Mouse (Mus musculus) urinary bladder, postnatal 14 days (tissue): ENCODE data around the gene Cluap1.

Experiments used
- DNase-seq: peaks from one replicate; pipeline ENCODE4 v3.0.0; 2021; ENCODE audit warnings: low spot score

The Cluap1 gene

DNA sequence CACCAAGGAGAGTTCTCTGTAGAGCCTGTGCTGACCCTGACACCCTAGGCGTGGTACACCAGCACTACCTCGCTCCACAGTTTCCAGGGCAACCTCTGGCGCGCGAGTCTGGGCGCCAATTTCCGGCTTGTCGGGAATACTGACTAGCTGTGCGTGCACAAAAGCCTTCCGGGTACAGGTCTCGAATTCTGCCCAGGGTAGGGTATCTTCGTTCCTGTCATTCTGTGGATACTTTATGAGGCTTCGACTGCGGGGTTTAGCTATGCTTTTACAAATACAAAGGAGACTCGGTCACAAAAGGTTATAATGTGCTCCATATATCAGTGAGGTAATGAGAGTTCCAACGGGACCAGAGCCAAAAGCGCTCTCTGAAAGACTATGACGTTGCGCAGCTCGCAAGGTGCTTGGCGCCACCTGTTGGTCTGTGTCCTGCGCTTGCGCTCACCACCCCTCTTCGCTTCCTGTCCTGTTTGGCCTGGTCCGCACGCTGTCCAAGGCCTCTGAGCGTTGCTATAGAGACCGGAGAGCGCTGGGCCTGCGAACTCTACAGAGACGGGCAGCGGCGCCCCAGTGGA lies at the start of gene Cluap1, which contains the start of gene 1700037C18Rik:
TSS of gene Cluap1 (plus strand) at position 265 of the 575 bp plus-strand sequence.
TSS of gene 1700037C18Rik (minus strand) at position 153 of the 575 bp plus-strand sequence.
- peak; percentile 95 for DNase-seq

GRCm38 (mm10) chr16:3859254-3859653 lies 49.3 kb upstream of the Cluap1 start:
- no peak for DNase-seq

DNA sequence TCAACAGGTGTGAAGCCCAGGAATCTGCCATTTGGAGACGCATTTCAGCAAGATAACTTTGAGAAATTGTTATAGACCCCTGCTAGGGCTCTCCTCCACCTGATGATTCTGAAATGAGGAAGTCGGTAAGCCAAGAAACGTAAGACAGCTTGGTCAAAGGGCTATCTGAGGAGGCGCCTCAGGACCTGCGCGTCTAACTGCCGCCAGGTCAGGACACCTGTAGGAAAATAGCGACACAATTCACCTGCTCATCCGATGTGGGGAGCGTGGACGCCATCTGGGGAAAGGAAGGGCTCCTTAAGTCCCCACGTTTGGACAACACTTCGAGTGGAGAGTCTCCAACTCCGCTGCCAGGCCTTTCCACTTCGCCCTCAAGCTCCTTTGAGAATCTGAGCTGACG lies 36.8 kb upstream of the Cluap1 start:
- DNase-seq: no peak

GRCm38 (mm10) chr16:3872216-3873047 lies 36.2 kb upstream of the Cluap1 start, which contains the start of gene Naa60:
Gene Naa60 (plus strand): TSS chr16:3872375.
- peak; percentile 93 for DNase-seq

- DNase-seq: no peak
Measured at GRCm38 (mm10) chr16:3876346-3876745, 32.3 kb upstream of the Cluap1 start.

DNA sequence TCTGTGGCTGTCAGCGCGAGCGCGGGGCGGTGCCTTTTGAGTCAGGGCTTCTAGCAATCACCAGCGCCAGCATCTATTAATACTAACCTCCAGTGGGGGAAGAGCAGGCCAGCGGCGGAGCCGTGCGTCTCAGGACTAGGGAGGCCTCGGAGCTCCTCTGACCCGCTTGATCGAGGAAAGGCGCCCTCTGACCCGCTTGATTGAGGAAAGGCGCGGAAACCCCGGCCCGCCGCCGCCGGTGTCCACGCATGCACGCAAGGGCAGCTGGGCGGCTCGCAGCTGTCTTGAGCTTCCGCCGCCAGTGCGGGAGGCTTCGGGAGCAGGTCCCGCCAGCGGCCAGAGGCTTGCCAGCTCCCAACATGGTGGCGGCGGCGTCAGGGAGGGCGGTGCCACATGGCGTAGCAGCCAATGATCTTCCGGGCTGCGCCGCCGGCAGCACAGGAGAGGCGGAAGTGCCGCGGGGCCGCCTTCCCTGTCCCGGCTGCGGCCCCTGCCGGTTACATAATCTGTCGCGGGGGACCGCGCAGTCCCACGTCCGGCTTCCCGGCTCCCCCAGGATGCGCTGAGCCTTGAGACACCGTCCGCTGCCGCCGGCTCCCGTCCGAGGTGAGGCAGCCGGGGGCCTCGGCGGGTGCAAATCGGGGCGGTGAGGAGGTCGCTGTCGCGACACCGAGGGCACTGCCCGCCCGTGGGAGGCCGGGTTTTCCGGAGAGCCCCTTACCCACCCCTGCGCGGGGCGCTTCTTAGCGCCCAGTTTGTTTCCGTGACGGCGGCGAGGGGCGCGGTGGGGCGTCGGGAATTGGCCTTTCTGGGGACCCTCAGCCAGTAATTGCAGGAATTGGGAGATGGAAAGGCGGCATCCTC lies 24.2 kb upstream of the Cluap1 start, which contains the start of the genes Zfp597 and Gm20695:
TSS of gene Zfp597 (minus strand) at position 361 of the 864 bp plus-strand sequence.
TSS of gene Gm20695 (plus strand) at position 448 of the 864 bp plus-strand sequence.
- DNase-seq: peak; percentile 95

- no peak for DNase-seq
Measured at GRCm38 (mm10) chr16:3885065-3885670, 23.4 kb upstream of the Cluap1 start.

DNA sequence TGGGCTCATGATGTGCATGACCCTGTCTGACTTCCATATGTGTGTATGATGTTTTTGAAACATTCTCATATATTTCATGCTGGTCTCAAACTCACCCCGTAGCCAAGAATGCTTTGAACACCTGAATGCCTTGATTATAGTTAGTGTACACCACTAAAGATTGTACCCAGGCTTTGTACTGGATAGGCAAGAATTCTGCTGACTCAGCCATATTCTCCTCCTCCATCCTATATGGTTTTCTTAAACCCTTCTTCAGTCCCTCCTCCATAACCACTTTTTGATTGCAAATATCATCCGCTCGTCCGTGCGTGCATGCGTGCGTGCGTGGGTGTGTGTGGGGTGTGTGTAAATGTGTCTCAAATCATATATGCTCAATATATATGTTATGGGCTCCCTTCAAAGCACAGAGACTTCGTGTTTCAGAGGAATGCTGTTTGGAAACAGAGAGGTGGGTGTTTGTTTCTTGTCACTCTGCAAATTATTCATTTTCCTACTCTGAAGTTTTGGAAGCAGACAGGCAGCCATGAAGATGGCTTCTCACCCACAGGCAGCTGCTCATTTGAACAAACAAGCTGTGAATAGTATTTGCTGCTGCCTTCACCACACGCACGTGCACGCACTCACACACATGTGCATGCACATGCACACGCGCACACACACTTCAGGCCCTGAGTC lies 16.8 kb upstream of the Cluap1 start:
- DNase-seq: no peak

GRCm38 (mm10) chr16:3893739-3894138 lies 14.9 kb upstream of the Cluap1 start:
- DNase-seq: no peak

DNA sequence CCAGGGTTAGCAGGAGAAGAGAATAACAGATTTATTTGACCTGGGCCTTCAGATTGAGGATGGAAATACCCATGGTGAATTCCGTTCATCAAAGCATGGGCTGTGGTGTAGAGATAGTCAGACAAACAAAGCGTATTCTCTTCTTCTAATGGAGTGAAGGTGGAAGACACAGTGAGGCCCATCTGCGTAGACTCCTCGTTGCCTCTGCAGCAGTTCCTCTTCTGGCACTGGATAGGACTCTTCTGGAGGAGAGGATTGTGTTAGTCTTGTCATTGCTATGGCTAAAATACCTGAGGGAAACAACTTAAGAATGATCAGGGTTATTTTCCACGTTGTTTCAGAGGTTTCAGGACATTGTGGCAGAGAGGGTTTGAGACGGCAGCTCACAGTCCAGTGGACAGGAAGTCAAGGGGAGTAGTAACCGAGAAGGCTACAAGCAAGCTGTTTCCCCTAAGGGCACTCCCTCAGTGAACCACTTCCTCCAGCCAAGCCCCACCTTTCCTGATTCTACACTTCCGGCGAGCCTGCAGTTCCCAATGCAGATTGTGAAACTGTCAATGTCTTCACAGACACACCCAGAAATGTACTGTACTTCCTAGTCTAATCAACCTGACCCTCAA lies 13.3 kb upstream of the Cluap1 start:
- peak; percentile 55 for DNase-seq

- no peak for DNase-seq
Measured at GRCm38 (mm10) chr16:3896046-3896445, 12.6 kb upstream of the Cluap1 start.

DNA sequence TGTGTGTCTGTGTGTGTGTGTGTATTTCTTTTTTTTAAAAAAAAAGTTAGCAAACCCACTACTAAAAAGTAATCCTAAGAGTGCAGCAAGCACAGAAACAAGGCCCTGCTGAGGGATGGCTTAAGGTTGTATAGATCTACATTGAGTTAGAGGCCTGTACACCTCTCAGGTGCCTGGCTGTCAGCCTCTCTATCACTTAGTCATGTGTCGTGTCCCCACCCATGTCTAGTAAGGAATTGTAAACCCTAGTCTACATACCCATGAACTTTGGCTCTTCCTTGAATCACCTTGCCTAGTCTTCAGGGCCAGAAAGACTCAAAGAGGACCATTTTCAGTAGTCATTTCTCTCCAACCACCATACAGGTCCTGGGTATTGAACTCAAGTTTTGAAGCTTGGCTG lies 12.0 kb upstream of the Cluap1 start:
- DNase-seq: no peak

GRCm38 (mm10) chr16:3907471-3907870 lies 1.1 kb upstream of the Cluap1 start:
- DNase-seq: no peak

DNA sequence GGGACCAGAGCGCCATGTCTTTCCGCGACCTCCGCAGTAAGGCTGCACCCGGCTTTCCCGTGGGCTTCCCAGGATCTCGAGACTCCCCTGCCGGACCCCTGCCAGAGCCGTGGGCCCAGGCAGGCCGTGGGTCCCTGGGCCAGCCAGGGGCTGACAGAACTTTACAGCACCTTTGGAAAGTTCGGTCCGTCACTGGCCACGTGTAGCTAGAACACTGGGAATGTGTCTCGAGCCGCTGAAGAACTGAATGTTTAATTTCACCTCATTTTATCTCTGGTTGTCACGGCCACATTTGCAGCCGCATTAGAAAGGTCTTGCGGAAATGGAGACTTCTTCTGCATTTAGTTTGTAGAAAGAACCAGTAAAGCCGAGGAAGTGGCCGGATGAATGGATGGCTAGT lies 517 bp downstream of the Cluap1 start:
- DNase-seq: no peak

GRCm38 (mm10) chr16:3920756-3921155 lies 12.2 kb downstream of the Cluap1 start:
- DNase-seq: no peak

DNA sequence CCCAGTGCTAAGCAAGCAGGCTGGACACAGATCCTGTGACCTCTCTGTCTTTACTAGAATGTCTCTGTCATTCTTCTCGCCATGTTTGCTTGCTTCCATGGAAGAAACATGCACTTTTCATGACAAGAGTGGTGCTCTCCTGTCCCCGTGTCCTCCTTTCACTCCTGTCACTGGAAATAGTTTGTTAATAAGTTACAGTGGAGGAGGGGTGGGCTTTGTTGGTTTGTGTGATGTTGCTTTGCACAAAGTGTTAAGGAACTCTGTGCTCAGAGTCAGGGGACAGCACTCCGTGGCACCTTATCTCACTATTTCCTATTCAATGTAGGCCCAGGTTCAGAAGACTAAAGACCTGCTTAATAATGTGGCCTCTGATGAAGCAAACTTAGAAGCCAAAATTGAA lies 14.9 kb downstream of the Cluap1 start:
- DNase-seq: no peak

DNA sequence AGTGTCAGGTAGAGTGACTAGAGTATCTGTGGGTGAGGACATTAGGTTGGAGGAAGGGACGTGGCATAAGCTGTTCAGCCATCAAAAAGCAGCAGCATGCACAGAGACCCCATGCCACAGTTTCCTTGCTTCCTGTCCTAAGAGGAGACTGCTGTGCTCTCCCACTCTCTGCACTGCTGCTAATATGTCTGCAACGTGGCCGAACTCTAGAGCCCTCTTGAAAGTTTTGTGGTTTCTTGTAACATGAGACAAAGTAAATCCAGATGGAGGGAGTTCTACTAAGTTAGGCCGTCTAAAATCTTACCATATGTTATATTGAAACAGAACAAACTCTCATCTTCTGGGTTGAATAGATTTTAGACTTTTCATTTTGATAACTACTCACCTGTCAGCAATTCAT lies 15.4 kb downstream of the Cluap1 start:
- no peak for DNase-seq

DNA sequence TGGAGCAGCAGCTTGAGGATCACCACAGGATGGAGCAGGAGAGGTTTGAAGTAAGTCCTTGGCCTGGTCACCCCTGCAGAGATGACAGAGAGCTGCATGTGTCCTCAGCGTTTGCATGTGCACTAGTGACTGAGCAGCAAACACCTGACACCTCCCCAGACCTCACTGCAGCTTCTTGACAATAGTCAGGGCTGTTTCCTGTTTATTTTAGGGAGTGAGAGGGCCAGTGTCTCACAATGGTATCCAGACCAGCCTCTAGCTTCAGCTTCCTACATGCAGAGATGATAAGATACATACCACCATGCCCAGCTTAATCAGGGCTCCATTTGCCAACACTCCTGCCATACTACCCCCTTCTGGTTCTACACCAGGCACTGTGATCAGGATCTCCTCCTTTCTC lies 20.0 kb downstream of the Cluap1 start:
- DNase-seq: no peak

GRCm38 (mm10) chr16:3929151-3929550 lies 20.6 kb downstream of the Cluap1 start:
- DNase-seq: no peak

- DNase-seq: no peak
Measured at GRCm38 (mm10) chr16:3933536-3933935, 24.9 kb downstream of the Cluap1 start.

DNA sequence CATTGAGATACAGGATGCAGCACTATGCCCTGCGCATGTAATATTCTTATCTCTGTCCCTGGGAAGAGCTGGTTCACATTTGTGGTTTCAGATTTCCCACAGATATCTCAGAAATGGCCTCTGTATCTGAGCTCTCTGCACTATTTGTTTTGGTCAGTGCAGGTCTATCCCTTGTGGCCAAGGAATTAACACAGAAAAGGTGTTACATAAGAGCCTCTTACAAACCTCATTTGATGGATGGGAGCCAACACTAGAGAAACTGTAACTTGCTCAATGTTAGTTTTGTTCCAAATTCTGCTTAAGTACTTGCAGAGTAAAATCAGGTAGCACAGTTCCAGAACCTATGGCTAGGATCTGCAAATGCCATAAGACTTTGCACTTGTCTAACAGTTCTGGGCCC lies 25.5 kb downstream of the Cluap1 start:
- no peak for DNase-seq
